17 mouse cellular contexts compared by ENCODE assay signal in genomic region chr11:43929706-43930105, GRCm38 (mm10). TPM values are rescaled to one million over a fixed set of nuclear protein-coding genes. Genes with fewer than 3 reads are reported as not detected.
A peak's percentile ranks its signal among the peaks of the same experiment; 100 is the strongest.
DNase-seq lines count a peak whose midpoint lies in the region; ATAC-seq and TF ChIP-seq lines count a peak whose summit lies in the region.
"Had no signal": no experiment of that assay in that cellular context is flagged by ENCODE, and none has a peak within 500 bp of the region (broad histone marks: within the 10 kb centered on the region; RNA-seq: fewer than 3 reads in every experiment).

No protein-coding gene starts in this region.

- DNase-seq in lung, embryonic 14.5 days: no peak
- no peak for DNase-seq in lung, postnatal 25 days (ENCODE audit: low spot score)
- no peak for DNase-seq in midbrain, postnatal 0 days (ENCODE audit: low spot score)
- no peak for DNase-seq in midbrain, embryonic 14.5 days
- no peak for DNase-seq in gastrocnemius, adult 2 months
- no peak for DNase-seq in spleen, adult 12 weeks (ENCODE audit: low spot score)
- DNase-seq: B cell, adult 2 months had no signal

- no peak overlapping the region for H3K9ac ChIP-seq in lung, embryonic 14.5 days
- H3K9ac ChIP-seq in midbrain, postnatal 0 days (replicated peaks; ENCODE audit: low read length, poor library complexity, severe bottlenecking): no peak overlapping the region
- H3K9ac ChIP-seq in midbrain, embryonic 14.5 days (replicated peaks; ENCODE audit: low read length): no peak overlapping the region
- H3K9ac ChIP-seq in intestine, embryonic 15.5 days: no peak overlapping the region
- H3K9ac ChIP-seq: embryonic facial prominence, embryonic 13.5 days; forebrain, embryonic 12.5 days; heart, embryonic 12.5 days; hindbrain, embryonic 15.5 days had no signal

- H3K4me1 ChIP-seq in lung, embryonic 14.5 days (ENCODE audit: insufficient read depth): peaks cover 4% of the 10 kb centered on the region; the same call in 1 of the 2 replicates
- no peaks in the 10 kb centered on the region for H3K4me1 ChIP-seq in midbrain, postnatal 0 days (ENCODE audit: insufficient read depth, low read length)
- H3K4me1 ChIP-seq in midbrain, embryonic 14.5 days (ENCODE audit: control insufficient read depth, insufficient read depth, low read length): no peaks in the 10 kb centered on the region
- H3K4me1 ChIP-seq in intestine, embryonic 15.5 days (replicated peaks): no peaks in the 10 kb centered on the region
- H3K4me1 ChIP-seq: embryonic facial prominence, embryonic 13.5 days; hindbrain, embryonic 10.5 days; hindbrain, embryonic 15.5 days had no signal

- WGBS in lung, embryonic 14.5 days: 37% methylated on average over 5 of the region's 5 CpGs
- 87% methylated on average over 5 of the region's 5 CpGs for WGBS in midbrain, postnatal 0 days
- 76% methylated on average over 5 of the region's 5 CpGs for WGBS in midbrain, embryonic 14.5 days
- 52% methylated on average over 5 of the region's 5 CpGs for WGBS in intestine, embryonic 15.5 days

- peak; percentile 28; the same call in 1 of the 2 replicates for ATAC-seq in lung, embryonic 14.5 days (ENCODE audit: insufficient read depth)
- no peak for ATAC-seq in midbrain, postnatal 0 days (ENCODE audit: low FRiP score)
- no peak for ATAC-seq in midbrain, embryonic 14.5 days (ENCODE audit: low FRiP score, low TSS enrichment)
- ATAC-seq in intestine, embryonic 15.5 days: peak; percentile 28; the same call in 1 of the 2 replicates
- ATAC-seq: activated CD4-positive, CD25-positive, alpha-beta regulatory T cell, adult 4 months; CD4-positive, CD25-positive, alpha-beta regulatory T cell, adult 4 months; forebrain, embryonic 16.5 days had no signal

- H3K36me3 ChIP-seq in lung, embryonic 14.5 days (ENCODE audit: insufficient read depth): no peaks in the 10 kb centered on the region
- H3K36me3 ChIP-seq in midbrain, postnatal 0 days (ENCODE audit: insufficient read depth, low read length): no peaks in the 10 kb centered on the region
- no peaks in the 10 kb centered on the region for H3K36me3 ChIP-seq in midbrain, embryonic 14.5 days (ENCODE audit: control insufficient read depth, insufficient read depth, low read length)
- H3K36me3 ChIP-seq in intestine, embryonic 15.5 days: no peaks in the 10 kb centered on the region
- H3K36me3 ChIP-seq: embryonic facial prominence, embryonic 13.5 days; forebrain, embryonic 12.5 days; G1E; heart, embryonic 12.5 days; hindbrain, embryonic 10.5 days; hindbrain, embryonic 15.5 days had no signal

- TF ChIP-seq CTCF in lung, embryonic 14.5 days (IDR thresholded peaks at IDR 0.05; ENCODE audit: low read depth): no peak
- TF ChIP-seq CTCF in midbrain, postnatal 0 days (IDR thresholded peaks at IDR 0.05): peak; percentile 9; the same call in 1 of the 2 replicates
- no peak for TF ChIP-seq CTCF in gastrocnemius, adult 2 months (IDR thresholded peaks at IDR 0.05)

- intact Hi-C loops in gastrocnemius, adult 2 months (cut with DNase I): no loop called here

- no peaks in the 10 kb centered on the region for H3K9me3 ChIP-seq in lung, embryonic 14.5 days (ENCODE audit: low read depth, low read length)
- no peaks in the 10 kb centered on the region for H3K9me3 ChIP-seq in midbrain, postnatal 0 days (ENCODE audit: low read length)
- no peaks in the 10 kb centered on the region for H3K9me3 ChIP-seq in midbrain, embryonic 14.5 days (ENCODE audit: control insufficient read depth, low read length)
- H3K9me3 ChIP-seq in intestine, embryonic 15.5 days: no peaks in the 10 kb centered on the region
- H3K9me3 ChIP-seq: embryonic facial prominence, embryonic 13.5 days; forebrain, embryonic 12.5 days; G1E; heart, embryonic 12.5 days; hindbrain, embryonic 10.5 days; hindbrain, embryonic 15.5 days had no signal

- no peak overlapping the region for H3K4me3 ChIP-seq in lung, embryonic 14.5 days (ENCODE audit: low read depth, low read length)
- H3K4me3 ChIP-seq in midbrain, postnatal 0 days (ENCODE audit: low read depth, low read length): no peak overlapping the region
- H3K4me3 ChIP-seq in midbrain, embryonic 14.5 days (replicated peaks; ENCODE audit: low read depth, low read length): no peak overlapping the region
- no peak overlapping the region for H3K4me3 ChIP-seq in intestine, embryonic 15.5 days (replicated peaks)
- no peak overlapping the region for H3K4me3 ChIP-seq in gastrocnemius, adult 2 months
- H3K4me3 ChIP-seq: embryonic facial prominence, embryonic 13.5 days; forebrain, embryonic 12.5 days; heart, embryonic 12.5 days; hindbrain, embryonic 10.5 days; hindbrain, embryonic 15.5 days had no signal

- no peak overlapping the region for H3K27ac ChIP-seq in lung, embryonic 14.5 days (ENCODE audit: low read depth)
- H3K27ac ChIP-seq in midbrain, postnatal 0 days (ENCODE audit: low read depth, low read length): no peak overlapping the region
- H3K27ac ChIP-seq in midbrain, embryonic 14.5 days (replicated peaks; ENCODE audit: low read depth, low read length): no peak overlapping the region
- no peak overlapping the region for H3K27ac ChIP-seq in intestine, embryonic 15.5 days
- no peak overlapping the region for H3K27ac ChIP-seq in gastrocnemius, adult 2 months
- H3K27ac ChIP-seq: embryonic facial prominence, embryonic 13.5 days; forebrain, embryonic 12.5 days; hindbrain, embryonic 10.5 days; hindbrain, embryonic 15.5 days had no signal

- H3K4me2 ChIP-seq in lung, embryonic 14.5 days: no peak overlapping the region
- no peak overlapping the region for H3K4me2 ChIP-seq in midbrain, postnatal 0 days (ENCODE audit: low read depth, low read length, poor library complexity, severe bottlenecking)
- H3K4me2 ChIP-seq in midbrain, embryonic 14.5 days (ENCODE audit: low read length): no peak overlapping the region
- no peak overlapping the region for H3K4me2 ChIP-seq in intestine, embryonic 15.5 days (replicated peaks)
- H3K4me2 ChIP-seq: embryonic facial prominence, embryonic 13.5 days; forebrain, embryonic 12.5 days; heart, embryonic 12.5 days; hindbrain, embryonic 15.5 days had no signal

- no peaks in the 10 kb centered on the region for H3K27me3 ChIP-seq in lung, embryonic 14.5 days (ENCODE audit: insufficient read depth, low read length)
- no peaks in the 10 kb centered on the region for H3K27me3 ChIP-seq in midbrain, postnatal 0 days (ENCODE audit: insufficient read depth, low read length)
- no peaks in the 10 kb centered on the region for H3K27me3 ChIP-seq in midbrain, embryonic 14.5 days (ENCODE audit: control insufficient read depth, insufficient read depth, low read length)
- H3K27me3 ChIP-seq in intestine, embryonic 15.5 days (replicated peaks): no peaks in the 10 kb centered on the region
- H3K27me3 ChIP-seq: heart, embryonic 12.5 days; hindbrain, embryonic 15.5 days had no signal

RNA-seq across cellular contexts. Expression of gene Adra1b, which starts 28.7 kb away (rescaled TPM):
- polyA plus RNA-seq in lung, embryonic 14.5 days (2014; fragmentation: Nextera tagmentation; extraction: Ambion mirVana): 1.9 and 2.7 TPM in 2 replicates
- 30.5 and 38.7 TPM in 2 replicates for total RNA-seq in midbrain, postnatal 0 days (2014; rRNA removed)
- polyA plus RNA-seq in midbrain, postnatal 0 days (2015; fragmentation: Nextera tagmentation; extraction: Ambion mirVana): 16.4 and 17.1 TPM in 2 replicates
- 3.1 and 6.2 TPM in 2 replicates for polyA plus RNA-seq in midbrain, embryonic 14.5 days (2014; fragmentation: Nextera tagmentation; extraction: Ambion mirVana)
- polyA plus RNA-seq in intestine, embryonic 15.5 days (2015; fragmentation: Nextera tagmentation; extraction: Ambion mirVana): 0.34 TPM in 2 replicates
- total RNA-seq in gastrocnemius, adult 2 months (2021): under 1 TPM; 0.26 to 0.42 TPM
- polyA plus RNA-seq: activated CD4-positive, CD25-positive, alpha-beta regulatory T cell, adult 4 months; CD4-positive, CD25-positive, alpha-beta regulatory T cell, adult 4 months; G1E had no signal

Comparison
In these comparisons a context has a peak if more than half of its experiments do, and no peak if none do; other contexts are left out.
1. ATAC-seq: peak in lung, embryonic 14.5 days (single experiment) and intestine, embryonic 15.5 days (single experiment); none in midbrain, postnatal 0 days (single experiment) and midbrain, embryonic 14.5 days (single experiment).